Mouse (Mus musculus) MN1 (cell line): ENCODE measurements around the gene Dync1li2.

ENCODE experiments used
- DNase-seq: peaks from one replicate; pipeline ENCODE4 v3.0.0-alpha.2; 2016; ENCODE audit warnings: low spot score

The Dync1li2 gene

DNA sequence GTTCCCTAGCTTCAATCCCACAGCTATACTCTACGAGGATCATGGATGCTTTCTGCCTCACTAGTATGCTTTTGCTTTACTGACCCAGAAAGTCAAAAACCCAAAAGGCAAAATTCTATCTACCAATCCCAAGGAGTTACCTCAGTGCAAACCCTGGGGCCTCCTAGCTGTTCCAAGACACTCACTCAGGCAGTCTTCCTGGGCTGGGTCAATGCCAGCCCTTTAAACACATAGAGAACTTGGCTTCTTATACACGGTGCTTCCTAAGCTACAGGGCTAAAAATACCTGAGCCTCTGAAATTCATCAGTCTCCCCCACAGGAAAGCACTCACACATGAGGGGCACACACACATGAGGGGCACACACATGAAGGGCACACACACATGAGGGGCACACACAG lies 59.6 kb downstream of the Dync1li2 start:
- no peak for DNase-seq

DNA sequence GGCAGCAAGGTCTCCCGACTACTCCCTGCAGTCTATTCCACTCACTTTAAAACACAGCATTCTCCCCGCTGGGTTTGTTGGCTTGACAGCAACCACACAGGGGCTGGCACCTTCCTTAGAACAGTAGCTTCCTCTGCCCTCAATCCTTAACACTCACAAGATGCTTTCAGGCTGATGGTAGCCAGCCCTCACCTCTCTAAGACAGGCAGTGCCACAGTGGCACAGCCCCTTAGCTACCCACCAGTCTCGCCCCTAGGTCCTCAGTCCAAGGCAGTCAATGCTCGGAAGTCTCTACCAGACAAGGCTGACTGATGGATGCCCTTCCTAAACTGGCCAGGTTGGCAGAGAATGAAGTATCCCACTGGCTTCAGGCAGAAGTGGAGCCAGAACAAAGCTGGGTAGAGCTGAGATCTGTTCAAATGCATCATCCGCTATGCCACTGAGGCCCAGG lies 61.9 kb downstream of the Dync1li2 start:
- DNase-seq, result no peak

DNA sequence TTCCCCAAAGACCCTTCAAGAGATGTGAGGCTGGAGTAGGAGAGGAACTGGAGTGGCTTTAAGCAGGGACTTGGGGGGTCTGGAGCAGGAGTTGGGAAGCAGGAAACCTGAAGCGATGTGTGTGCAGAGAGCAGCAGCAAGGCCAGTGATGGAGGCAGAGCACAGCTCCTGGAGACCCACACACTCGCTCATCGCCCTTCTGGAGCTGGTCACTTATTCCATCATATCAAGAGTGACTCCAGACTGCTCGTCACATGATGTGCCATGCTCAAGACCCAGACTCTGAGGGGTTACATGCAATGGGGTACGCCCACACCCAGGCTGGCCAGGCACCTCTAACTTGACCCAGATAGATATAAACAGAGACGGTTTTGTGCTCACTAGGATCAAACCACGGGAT lies 62.6 kb downstream of the Dync1li2 start:
- no peak for DNase-seq

DNA sequence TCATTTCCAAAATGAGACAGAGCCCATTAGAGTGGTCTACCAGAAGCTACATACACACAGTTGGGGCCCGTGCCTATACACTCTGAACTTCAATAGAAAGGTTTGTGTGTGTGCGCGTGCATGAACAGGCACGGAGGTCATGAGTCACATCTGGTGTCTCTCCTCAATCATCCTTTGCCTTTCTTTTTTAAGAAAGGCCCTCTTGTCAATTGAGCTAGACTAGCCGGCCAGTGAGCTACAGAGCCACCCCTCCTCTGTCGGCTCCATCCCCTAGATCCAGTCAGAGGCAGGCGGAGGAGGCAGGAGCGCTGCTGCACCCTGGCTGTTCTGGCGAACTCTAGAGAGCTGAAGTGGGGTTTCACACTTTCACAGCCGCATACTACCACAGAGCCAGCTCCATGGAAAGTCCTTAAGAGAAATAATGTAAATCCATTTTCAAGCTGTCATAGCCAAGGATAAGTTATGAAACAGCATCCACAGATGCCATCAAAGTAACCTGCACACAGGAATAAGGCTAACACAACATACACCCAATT lies 63.5 kb downstream of the Dync1li2 start:
- DNase-seq, result no peak

DNA sequence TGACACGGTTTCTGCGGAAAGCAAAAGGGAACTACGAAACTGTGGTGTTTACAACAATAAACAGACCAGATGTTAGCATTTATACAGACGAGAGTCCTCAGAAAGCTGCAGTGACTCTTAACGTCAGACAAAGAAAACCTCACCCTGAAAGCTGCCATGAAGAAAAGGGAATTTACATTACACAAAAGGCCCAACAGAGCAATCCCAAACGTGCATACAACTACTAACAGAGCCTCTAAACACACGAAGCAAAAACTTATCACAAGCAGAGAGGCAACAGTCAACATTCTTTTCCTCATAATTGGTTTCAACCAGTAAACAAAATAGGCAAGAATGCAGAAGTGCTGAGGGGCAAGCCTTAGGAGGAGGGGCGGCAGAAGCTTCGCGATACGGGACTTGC lies 66.2 kb downstream of the Dync1li2 start:
- DNase-seq, result no peak

DNA sequence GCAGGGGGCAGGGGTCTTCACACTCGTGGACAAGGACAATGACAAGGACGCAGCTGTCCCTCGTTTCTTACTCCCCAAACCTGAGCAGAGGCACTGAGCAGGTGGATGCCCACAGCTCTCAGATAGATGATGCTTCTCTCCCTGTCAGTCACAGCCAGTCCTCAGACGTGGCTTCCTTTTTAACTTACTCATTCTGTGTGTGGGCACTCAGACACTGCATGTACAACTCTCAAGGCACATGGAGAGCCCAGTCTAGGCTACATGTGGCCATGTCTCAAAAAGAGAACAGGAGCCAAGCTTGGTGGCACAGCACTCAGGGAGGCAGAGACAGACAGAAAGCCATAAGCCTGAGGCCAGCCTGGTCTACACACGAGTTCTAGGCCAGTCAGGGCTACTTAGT lies 66.9 kb downstream of the Dync1li2 start:
- DNase-seq, result no peak

DNA sequence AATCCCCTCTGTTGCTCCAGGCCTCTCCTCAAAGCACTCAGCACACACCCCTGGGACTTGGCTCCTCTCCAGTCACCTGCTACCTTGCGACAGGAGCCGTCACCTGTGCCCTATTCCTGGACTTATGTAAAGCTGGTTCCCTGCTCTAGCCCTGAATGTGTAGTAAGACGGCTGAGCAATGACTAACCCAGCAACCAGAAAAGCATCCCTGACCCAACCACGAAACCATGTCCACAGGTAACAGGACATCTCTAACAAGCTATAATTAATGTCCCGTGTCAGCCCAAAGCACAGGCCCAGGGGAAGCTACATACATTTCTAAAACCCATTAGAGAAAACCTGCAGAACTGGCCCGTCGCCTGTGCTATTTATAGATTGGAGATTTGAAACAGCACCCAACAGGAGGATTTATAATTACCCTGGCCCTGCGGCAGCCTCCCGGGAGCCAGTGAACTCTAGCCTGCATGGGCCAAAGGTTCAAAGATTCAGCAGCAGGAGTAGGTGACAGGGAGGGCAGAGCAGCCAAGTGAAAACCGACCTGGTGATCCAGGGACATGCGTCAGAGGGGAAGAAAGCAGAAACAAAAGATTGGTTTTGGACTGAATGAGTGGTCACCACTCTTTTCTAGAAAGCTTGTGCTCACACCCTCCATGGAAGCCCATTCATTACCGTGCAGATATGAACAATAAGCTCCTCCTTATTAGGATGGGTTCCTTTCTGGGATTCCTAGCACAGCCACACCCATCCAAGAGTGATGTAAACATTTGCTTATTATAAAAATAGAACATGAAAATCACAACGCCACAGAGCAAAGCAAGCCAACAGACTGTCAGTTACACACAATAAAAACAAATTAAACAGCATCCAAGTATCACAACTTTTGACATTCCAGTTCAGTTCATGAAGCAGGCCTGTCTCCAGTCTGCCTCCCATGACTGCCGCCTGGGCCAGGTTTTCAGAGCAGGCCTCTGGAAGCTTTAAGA lies 67.7 kb downstream of the Dync1li2 start:
- peak; percentile 27 for DNase-seq

DNA sequence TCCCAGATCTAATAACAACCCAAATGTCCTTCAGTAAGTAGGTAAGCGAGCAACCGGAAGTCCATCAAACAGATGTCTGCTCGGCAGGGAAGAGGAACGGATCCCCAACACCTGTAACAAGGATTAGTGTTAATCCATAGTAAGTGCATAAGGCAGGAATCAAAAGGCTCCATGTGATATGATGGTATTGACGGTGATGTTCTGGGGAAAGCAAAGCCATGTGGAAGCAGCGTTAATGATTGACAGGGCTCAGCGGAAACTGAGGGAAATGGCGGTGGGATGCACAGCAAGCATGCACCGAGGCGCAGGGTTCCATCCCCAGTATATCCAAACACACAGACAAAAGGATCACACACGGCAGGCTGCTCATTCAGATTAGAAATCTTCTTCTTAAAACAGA lies 68.6 kb downstream of the Dync1li2 start:
- DNase-seq, result no peak

DNA sequence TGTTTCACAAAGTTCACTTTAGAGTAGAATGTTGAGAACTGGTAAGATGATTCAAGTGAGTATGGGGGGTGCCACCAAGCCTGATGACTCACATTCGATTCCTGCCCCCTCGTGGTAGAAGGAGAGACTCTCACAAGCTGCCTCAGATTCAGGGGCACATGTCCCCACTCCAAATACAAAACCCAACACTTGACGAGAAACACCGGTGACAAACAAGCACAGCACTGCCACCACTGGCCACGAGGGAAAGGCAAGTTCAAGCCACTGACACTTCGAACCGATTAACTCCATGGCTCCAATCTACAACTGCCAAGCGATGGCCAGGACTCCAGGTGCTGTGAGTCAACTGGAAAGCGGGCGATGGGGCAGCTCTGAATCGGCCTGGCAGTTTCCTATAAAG lies 69.1 kb downstream of the Dync1li2 start:
- DNase-seq, result no peak

DNA sequence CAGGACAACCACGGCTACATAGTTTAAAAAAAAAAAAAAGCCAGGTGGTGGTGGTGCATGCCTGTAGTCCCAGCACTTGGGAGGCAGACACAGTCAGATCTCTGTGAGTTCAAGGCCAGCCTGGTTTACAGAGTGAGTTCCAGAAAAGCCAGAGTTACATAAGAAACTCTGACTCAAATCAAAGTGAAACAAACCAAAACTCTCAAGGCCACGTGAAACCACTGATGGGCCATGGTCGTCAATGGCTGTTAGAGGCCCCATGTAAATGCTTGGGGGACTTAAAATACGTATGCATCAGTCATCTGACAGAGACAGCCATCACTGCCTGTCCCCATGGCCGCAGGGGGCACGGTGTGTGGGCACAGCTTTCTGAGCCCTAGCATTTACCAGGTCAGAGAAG lies 71.7 kb downstream of the Dync1li2 start:
- DNase-seq, result no peak

DNA sequence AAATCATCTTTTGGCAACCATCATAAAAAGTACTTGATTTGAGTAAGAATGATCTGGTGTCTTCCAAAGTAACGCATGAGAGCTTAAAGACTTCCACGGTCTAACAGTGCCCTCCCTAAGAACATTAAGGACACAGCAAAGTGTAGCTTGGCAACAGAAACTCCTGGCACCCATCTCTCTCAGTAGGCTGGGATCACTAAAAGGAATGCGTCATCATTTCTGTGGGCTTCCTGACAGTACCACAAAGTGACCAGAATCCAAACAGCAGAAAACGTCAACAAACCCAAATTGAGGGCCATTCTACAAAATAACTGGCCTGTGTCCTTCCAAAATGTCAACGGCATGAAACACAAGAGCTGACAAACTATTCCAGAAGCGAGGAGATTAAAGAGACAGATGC lies 72.8 kb downstream of the Dync1li2 start:
- DNase-seq, result no peak

DNA sequence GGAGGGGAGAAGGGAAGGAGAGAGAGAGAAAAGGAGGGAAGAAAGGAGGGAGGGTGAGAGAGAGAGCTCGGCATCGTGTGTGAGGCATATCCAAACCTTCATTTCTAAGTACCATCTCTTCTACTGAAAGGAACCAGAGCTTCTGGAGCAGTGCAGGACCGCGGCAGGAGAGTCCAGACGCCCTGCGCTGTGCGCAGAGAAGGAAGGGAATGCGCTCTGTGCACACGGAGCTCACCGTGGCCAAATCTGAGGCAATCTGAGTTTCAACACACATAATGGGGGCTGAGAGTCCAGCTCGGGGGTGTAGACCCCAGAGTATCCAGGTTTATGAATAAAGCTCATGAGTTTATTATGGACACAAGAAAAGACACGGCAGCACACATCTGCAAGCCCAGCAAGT lies 73.3 kb downstream of the Dync1li2 start:
- no peak for DNase-seq
